Mouse (Mus musculus) frontal cortex, adult 2 months (tissue): ENCODE measurements around the gene Crybb3. TPM values are rescaled to one million over a fixed set of nuclear protein-coding genes. Genes with fewer than 3 reads are reported as not detected.

ENCODE experiments used
- DNase-seq, 2 experiments: peaks; one replicate each; pipeline ENCODE4 v3.0.0; 2022; ENCODE audit warnings: low spot score in 1 of 2; ENCODE audit errors: extremely low spot score in 1 of 2
- polyA plus RNA-seq: library from polyadenylated mRNA; depleted of rRNA; stranded (reverse); fragments of >200 nt; gene quantifications from 2 replicates; pipeline ENCODE4 v1.2.3, GENCODE M21; 2012

Gene Crybb3
- polyA plus RNA-seq, 1 experiment, result 3.2 TPM

DNA sequence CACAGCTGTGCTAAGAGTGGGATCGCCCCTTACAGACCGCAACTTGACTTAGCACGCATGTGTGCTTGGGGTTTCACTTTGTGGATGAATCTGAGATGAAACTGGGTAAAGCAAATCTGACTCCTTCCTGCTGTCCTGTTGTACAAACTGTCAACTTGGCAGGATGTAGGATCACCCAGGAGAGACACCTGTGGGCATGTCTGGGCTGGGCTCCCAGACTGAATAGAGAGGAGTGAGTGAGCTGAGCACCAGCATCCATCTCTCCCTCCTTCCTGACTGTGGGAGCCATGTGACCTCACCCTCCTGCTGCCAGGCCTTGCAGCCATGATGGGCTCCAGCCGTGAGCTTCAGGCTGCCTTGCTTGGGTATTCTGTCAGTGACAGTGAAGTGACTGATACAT, 24.1 kb upstream of the Crybb3 start:
- no peak for DNase-seq

DNA sequence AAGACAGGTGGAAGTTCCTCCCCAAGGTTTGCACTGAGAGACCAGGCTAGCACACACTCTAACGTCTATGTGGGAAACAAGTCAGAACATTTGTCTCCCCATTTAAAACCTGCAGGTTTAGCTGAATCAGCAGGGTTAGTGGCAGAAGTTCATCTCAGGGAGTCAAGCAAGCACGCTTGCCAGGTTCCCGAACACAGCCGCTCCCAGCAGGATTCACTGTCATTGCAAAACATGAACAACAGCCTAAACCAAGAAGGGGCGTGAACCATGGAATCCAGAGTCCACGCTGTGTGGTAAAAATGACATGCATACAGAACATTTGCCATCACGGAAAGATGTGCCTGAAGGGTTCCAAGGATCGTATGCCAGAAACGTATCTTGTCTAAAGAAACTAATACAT, 23.7 kb upstream of the Crybb3 start:
- no peak for DNase-seq

DNA sequence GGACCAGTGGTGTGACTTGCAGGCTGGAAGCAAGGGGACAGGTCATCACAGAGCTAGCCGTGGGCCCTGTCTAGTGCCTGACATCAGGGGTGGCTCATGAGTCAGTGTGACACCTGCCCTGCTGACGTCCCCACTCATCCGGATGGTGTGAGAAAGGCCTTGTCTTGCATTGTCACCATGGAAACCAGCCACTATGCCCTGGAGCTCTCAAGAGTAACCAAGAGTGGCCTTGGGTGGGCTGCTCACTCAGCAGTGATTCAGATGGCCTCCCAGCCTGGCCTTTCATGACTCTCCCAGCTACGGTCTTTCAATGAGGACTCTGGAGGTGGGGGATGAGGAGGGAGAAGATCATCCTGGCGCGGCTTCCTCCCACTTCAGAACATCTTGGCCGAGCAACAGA, 21.1 kb upstream of the Crybb3 start:
- no peak for DNase-seq

DNA sequence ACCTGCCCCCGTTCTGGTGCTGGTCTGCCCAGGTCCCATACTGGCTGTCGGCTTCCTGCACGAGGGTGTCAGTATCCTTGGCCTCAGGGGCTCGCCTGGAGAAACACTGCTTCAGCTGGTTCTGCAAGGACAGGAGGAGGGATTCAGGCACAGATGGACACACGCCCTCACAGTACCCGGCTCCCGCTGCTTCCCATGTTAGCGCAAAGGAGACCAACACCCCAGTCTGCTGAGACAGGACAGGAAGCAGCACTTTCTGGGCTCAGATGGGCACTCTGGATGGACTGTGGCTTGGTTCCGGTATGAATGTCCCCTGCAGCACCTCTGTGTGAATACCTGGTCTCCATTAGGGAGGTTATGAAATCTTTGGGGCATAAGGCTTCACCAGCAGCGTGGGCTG, 20.1 kb upstream of the Crybb3 start:
- no peak for DNase-seq

DNA sequence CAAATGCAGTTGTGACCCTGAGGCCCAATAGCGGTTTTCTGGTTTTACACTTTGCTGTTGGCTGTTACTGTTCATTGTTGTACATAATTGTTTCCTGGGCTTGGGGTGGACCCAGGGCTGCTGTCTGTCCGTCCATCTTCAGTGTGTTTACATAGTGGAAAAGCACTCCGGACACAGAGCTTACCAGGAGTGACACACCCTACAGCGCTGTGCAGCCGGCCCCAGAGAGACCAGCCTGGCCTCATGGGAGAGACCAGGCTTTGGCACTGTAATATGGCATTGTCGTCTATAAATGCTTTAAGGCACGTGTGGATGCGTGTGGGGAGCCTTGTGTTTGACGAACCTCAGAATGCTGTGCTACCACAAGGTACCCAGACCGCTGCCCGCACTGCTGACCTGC, 19.0 kb upstream of the Crybb3 start:
- DNase-seq, result no peak

DNA sequence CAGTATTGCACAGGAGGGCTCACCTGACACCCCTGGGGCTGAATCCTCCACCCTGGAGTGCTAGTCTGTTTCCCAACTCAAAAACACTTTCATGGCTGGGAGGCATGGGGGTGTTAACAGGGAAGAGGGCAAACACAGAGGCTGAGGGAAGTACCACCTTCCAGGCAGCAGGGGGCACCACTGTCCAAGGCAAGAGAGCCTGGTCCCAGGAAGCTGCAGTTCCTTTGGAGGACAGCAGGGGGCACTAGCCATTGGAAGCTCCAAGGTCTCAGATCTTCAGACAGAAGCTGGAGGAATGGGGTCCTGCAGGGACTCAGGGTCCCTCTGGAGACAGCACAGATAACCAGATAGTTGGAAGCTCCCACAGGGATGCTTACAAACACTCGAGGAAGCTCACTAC, 18.2 kb upstream of the Crybb3 start:
- peak; percentile 73 to 97 for DNase-seq

DNA sequence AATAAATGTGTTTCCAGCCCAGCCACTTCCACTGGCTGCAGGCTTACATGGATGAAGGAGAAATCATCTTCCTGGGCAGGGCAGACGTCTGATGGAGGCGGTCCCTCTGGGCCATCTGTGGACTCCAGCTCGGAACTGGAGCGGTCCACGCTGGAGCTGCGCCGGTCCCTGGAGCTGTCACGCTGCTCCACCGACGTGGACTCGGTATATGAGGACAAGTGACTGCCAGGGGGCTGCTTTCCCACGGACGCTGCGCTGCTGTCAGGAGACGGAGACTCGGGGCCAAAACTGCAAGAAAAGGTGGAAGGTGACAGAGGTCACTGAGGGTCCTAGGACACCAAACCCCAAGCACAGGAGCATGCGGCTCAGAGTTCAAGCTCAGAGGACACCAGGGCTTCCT, 16.2 kb upstream of the Crybb3 start:
- DNase-seq, result no peak

DNA sequence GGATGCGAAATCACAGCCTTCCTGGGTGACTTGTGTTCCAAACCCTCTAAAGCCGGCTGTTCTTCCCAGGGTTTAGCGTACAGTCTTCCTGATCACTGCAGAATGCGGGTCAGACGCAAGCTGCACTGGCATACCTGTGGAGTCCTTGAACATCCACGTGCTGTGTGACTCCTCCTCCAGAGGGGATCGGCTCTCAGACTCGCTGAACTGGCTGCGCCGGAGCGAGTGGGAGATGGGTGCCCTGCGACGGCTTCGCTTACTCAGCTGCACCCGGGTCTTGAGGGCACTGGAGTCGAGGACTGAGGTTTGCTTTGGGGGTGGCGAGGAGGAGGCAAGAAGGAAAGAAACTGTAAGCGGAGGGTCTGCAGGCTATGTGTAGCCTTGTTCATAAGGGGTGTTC, 14.1 kb upstream of the Crybb3 start:
- no peak for DNase-seq

DNA sequence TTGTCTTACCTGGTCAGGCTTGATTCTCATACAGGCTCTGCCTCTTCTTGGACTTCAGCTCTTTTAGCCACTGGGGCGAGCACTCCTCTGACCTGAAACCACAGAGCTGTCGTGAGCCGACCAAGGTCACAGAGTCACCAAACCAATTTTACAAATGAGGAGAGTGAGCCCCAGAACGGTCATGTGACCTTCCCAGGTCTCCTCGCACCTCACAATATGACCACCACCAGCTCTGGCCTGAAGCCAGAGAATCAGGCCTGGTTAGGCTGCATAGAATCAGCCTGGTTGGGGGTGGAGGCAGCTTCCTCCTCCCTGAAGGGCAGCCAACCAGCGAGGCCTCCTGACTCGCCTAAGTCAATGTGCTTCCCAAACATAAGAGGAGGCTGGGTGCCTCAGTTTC, 11.0 kb upstream of the Crybb3 start:
- DNase-seq, result no peak

DNA sequence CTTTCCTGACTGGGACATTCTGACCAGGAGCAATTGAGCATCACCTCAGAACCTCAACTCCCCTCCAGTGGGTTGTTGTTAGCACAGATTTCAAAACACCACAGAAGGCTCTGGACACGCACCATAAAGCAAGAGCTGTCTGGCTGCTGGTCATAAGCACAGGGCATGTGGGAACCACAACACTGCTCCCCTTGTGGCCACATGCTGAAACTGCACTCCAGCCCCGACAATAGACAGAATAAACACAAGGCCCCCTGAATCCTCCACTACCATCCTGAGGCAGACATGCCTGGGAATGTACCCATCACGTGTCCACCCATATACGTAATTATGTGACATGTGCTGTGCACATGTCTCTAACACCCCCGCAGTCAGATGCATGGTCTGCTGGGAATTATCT, 9.8 kb upstream of the Crybb3 start:
- DNase-seq, result peak in 1 of 2 experiments; percentile 69

DNA sequence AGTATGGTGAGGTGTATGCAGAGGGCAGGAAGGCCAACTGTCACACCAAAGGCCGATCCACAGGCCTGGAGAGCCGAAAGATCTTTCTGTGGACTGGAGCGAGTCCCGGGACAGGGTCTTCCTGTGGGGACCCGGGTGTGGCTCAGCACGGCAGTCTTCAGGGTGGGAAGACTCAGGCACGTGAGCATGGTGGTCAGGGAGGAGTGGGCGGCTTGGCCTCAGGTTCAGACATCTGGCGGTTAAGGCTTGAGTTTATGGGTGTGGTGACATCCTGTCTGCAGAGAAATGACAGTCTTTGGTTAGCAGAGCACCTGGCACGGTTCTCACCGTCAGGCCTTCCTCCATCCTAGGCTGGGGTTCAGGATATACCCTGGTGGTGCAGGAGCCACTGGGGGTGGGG, 9.4 kb upstream of the Crybb3 start:
- DNase-seq, result no peak

DNA sequence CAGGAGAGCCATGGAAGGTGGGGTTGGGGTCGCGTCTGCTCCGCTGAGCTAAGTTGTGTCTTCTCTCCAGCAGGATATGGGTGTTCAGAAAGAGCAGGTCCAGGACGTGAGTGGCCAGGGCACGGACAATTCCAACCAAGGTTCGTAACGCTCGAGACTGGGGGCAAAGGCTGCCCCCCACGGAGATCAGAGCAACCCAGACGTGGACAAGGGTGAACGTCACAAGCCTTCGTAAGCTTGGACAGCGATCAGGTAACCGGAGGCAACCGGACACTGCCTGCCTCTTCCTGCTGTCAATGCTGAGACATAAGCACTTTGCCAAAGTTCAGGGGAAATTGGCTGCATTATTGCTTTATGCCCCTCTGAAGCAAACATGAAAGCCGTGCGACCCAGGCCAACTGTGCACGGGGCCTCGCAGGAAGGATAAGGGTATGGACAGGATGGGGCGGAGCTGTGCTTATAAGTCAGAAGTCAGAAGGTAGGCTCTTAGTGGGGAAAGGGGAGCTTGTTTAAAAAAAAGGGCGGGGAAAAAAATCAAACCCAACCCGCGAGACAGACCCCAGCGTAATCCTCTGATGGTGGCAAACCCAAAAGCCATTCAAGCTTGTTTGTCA, 8.8 kb upstream of the Crybb3 start:
- no peak for DNase-seq

DNA sequence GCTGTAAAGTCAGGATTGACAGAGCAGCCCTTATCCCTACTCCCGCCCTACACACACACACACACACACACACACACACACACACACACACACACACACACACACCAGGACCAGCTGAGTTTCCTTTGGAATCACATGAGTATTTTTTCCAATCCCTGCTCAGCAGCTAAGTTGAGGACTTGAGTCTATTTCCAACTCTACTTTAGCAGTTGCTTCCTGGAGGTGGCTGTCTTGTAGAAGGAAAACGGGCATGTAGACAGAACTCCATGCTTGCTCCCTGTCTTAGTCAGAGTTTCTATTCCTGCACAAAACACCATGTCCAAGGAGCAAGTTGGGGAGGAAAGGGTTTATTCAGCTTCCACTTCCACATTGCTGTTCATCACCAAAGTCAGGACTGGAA, 6.1 kb upstream of the Crybb3 start:
- no peak for DNase-seq

DNA sequence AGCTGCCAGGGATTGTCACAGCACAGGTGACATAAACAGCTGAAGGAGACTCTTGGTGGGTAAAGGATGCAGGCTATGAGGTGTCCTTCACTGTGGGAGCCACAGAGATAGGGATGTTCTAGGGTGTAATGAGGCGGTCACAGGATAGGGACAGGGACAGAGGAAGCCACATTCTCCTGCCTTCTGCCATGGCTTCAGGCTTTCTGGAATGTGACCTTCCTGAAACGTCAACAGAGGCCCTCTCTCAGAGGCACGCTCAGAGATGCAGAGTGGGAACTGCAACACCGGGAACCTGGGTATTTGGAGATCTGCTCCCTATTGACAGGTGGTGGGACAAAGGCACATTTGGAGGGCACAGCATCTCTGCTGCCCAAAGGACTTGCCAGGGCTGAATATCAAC, 5.6 kb upstream of the Crybb3 start:
- no peak for DNase-seq

DNA sequence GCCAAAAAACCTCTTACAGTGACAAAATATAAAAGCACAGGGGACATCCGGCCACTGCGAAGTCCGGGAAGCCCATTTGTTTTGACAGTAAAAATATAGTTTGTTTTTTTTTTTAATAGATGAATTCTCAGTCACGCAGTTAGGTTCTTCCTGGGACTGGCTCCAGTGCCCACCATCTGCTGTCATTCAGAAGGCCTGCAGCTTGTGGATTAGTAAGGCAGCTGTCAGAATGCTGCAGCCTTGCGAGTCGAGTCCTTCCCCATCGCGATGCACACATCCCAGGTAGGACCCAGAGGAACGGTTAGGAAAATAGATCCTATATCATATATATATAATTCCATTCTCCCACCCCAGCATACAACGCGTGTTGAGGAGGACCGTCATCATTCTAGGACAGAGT, 5.1 kb upstream of the Crybb3 start:
- DNase-seq, result no peak

DNA sequence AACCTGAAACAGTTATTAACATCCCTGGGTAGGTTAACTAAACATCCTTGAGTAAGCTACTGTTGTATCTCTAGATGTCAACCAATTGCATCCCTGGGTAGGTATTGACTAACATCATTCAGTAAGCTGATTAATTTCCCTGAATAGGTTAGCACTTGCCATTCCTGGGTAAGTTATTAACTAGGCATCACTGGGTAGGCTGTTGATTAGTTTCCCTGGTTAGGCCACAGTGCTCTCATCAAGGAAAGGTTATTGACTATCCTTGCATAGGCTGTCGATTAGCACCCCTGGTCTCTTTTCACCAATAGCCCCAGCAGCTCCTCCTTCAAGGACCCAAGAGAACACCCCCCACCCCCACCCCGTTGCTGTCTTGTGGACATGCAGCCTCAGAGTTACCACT, 4.5 kb upstream of the Crybb3 start:
- no peak for DNase-seq

DNA sequence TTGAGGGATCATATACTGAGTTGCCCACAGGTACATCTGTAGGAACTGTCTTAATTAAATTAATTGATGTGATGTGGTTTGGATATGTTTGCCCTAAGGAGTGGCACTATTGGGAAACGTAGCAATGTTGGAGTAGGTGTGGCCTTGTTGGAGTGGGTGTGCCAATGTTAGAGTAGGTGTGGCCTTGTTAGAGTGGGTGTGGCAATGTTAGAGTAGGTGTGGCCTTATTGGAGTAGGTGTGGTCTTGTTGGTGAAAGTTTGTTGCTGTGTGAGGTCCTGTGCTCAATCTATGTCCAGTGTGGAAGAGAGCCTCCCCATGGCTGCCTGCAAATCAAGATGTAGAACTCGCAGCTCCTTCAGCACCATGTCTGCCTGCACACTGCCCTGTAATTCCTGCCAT, 2.9 kb upstream of the Crybb3 start:
- no peak for DNase-seq

DNA sequence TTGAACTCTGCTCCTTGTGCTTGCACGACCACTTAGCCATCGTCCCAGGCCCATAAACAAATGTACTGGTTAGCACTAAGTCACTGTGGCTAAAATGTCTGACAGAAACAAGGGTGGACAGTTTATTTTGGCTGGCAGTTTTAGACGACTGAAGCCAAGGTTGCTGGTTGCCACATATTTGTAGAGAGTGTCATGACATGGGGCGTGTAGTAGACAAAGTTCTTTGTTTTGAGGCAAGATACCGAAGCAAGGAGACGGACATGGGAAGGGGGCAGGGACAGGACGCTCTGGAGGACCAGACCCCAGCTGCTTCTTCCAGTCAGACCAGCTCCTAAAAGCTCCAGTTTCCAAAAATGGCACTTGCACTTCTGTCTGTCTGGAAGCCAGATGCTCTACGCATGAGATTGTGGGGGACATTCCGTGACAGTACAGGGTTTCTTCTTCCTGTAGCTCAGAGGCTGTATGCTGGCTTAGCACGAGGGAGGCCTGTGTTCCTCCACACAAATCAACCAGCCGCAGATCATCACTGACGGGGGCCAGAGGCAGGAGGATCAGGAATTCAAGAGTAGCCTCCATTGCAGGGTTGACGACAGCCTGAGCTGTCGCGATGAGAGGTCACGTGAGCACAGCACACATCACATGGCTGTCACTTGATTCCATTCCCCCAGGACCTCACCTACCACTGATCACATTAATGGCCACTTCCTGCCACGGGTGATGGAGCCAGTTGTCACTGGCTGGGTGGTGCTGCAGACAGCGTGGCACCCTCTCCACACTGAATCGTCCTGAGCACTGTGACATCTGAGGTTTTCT, 1.2 kb upstream of the Crybb3 start:
- peak in 1 of 2 experiments; percentile 42 for DNase-seq

DNA sequence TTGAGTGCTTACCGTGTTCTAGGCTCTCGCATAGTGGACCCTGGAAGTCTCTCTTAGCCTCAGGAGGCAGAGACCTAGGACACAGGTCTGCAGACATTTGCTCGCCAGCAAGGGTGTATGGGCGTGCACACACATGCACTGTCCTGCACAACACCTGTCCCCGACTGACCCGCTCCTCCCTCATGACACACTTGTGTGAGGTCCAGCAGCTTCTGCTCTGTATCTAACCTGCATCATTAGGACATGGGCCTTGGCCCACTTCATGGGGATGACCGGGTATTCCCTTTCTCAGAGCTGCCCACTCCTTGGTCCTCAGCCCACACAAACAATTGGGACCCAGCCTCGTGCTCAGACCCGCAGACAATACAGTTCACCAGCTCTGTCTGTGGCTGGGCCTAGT, 364 bp downstream of the Crybb3 start:
- DNase-seq, result no peak

DNA sequence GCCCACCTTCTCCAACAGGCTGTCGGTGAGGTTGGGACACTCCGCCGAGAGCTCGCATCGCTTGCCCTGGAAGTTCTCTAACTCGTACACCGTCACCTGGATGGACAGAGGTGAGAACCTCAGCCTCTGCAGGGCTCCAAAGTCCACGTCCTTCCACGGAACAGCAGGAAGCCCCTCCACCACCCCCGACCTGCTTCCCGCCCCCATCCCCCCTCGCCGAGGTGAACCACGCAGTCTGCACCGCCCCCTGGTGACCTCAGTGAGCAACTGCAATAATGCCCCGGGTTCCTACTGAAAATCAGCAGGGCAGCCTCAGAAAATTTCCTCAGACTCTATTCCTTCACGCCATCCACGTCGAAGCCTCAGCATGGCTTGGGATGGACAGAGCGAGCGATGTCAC, 1.6 kb downstream of the Crybb3 start:
- DNase-seq, result peak in 1 of 2 experiments; percentile 72

DNA sequence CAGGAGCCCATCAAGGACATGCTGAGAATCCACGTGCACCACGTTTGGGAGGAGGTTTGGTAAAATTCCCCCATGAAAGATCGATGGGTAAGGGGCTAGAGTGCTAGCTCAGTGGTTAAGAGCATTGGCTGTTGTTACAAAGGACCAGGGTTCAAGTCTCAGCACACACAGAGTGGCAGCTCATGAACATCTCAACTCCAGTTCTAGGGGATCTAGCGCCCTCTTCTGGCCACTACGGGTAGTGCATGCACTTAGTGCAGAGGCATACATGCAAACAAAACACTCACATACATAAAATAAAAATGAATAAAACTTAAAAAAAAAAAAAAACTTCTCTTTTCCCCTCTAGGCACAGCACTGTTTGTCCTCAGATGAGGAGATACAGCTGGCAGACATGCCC, 2.7 kb downstream of the Crybb3 start:
- no peak for DNase-seq

DNA sequence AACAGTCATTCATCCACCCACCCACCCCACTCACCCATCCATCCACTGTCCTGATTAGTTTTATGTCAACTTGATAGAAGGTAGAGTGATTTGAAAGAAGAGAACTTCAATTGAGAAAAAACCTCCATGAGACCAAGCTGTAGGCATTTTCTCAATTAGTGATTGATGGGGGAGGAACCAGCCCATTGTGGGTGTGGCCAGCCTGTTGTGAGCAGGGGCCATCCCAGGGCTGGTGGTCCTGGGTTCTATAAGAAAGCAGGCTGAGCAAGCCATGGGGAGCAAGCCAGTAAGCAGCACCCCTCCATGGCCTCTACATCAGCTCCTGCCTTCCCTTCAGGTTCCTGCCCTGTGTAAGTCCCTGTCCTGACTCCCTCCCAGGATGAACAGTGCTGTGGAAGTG, 11.4 kb downstream of the Crybb3 start, which contains the start of gene Crybb2:
TSS of gene Crybb2 (minus strand) at position 101 of the 400 bp plus-strand sequence.
- DNase-seq, result no peak
